Mouse (Mus musculus): ENCODE data around the gene Mknk1. TPM values are rescaled to one million over a fixed set of nuclear protein-coding genes. Genes with fewer than 3 reads are reported as not detected.

Gene Mknk1
- total RNA-seq, 2 experiments from 2014 or later: 23.8 to 25.4 TPM

GRCm38 (mm10) chr4:115882195-115882594 is 43.2 kb downstream of the Mknk1 start:
- no peak for DNase-seq
- intact Hi-C loops (cut with DNase I; ENCODE audit: low total_unique reads): no loop called here

GRCm38 (mm10) chr4:115884022-115884421 is 45.0 kb downstream of the Mknk1 start, which contains the start of gene Kncn:
TSS of gene Kncn (plus strand) at chr4:115884400.
- intact Hi-C loops (cut with DNase I; ENCODE audit: low total_unique reads): no loop called here
- DNase-seq: no peak

GRCm38 (mm10) chr4:115885846-115886245 is 46.8 kb downstream of the Mknk1 start:
- no peak for DNase-seq
- intact Hi-C loops (cut with DNase I; ENCODE audit: low total_unique reads): no loop called here

- DNase-seq: no peak
These were observed 47.9 kb downstream of the Mknk1 start for GRCm38 (mm10) chr4:115886875-115887274.

GRCm38 (mm10) chr4:115890066-115890465 is 51.1 kb downstream of the Mknk1 start:
- DNase-seq: no peak
- intact Hi-C loops (cut with DNase I; ENCODE audit: low total_unique reads): no loop called here

More at GRCm38 (mm10) chr4:115886875-115887274, 47.9 kb downstream of the Mknk1 start:
- intact Hi-C loops (cut with DNase I; ENCODE audit: low total_unique reads): no loop called here

GRCm38 (mm10) chr4:115890553-115890952 is 51.6 kb downstream of the Mknk1 start, which contains the start of gene 6430628N08Rik:
TSS of gene 6430628N08Rik (plus strand) at chr4:115890665.
- DNase-seq: no peak
- intact Hi-C loops (cut with DNase I; ENCODE audit: low total_unique reads): no loop called here

- DNase-seq: no peak
- intact Hi-C loops (cut with DNase I; ENCODE audit: low total_unique reads): no loop called here
These were observed 55.3 kb downstream of the Mknk1 start for GRCm38 (mm10) chr4:115894281-115894680.

GRCm38 (mm10) chr4:115897901-115898631 is 59.1 kb downstream of the Mknk1 start:
- intact Hi-C loops (cut with DNase I; ENCODE audit: low total_unique reads): no loop called here
- no peak for DNase-seq

GRCm38 (mm10) chr4:115902816-115903215 is 63.8 kb downstream of the Mknk1 start:
- intact Hi-C loops (cut with DNase I; ENCODE audit: low total_unique reads): loop anchor here (5.0 kb wide), 1 partner anchor 49 kb away; no protein-coding TSS in a partner anchor
- peak; percentile 66 for DNase-seq

GRCm38 (mm10) chr4:115904375-115904774 is 65.4 kb downstream of the Mknk1 start:
- intact Hi-C loops (cut with DNase I; ENCODE audit: low total_unique reads): loop anchor here (5.0 kb wide), 1 partner anchor 48 kb away; no protein-coding TSS in a partner anchor
- no peak for DNase-seq

GRCm38 (mm10) chr4:115905701-115906100 is 66.7 kb downstream of the Mknk1 start:
- intact Hi-C loops (cut with DNase I; ENCODE audit: low total_unique reads): loop anchor here (2.0 kb wide), 1 partner anchor 71 kb away; no protein-coding TSS in a partner anchor
- DNase-seq: no peak

- no peak for DNase-seq
- intact Hi-C loops (cut with DNase I; ENCODE audit: low total_unique reads): loop anchor here (2.0 kb wide), 1 partner anchor 70 kb away; no protein-coding TSS in a partner anchor
These were observed 67.8 kb downstream of the Mknk1 start for GRCm38 (mm10) chr4:115906791-115907190.

GRCm38 (mm10) chr4:115907994-115908393 is 69.0 kb downstream of the Mknk1 start:
- no peak for DNase-seq
- intact Hi-C loops (cut with DNase I; ENCODE audit: low total_unique reads): loop anchor here (2.0 kb wide), 1 partner anchor 69 kb away; no protein-coding TSS in a partner anchor

- peak; percentile 31 for DNase-seq
- intact Hi-C loops (cut with DNase I; ENCODE audit: low total_unique reads): no loop called here
These were observed 69.6 kb downstream of the Mknk1 start for GRCm38 (mm10) chr4:115908641-115909040.

- intact Hi-C loops (cut with DNase I; ENCODE audit: low total_unique reads): no loop called here
- no peak for DNase-seq
These were observed 72.6 kb downstream of the Mknk1 start for GRCm38 (mm10) chr4:115911586-115911985.

- no peak for DNase-seq
- intact Hi-C loops (cut with DNase I; ENCODE audit: low total_unique reads): no loop called here
These were observed 80.9 kb downstream of the Mknk1 start for GRCm38 (mm10) chr4:115919911-115920310.

- DNase-seq: no peak
- intact Hi-C loops (cut with DNase I; ENCODE audit: low total_unique reads): no loop called here
These were observed 83.7 kb downstream of the Mknk1 start for GRCm38 (mm10) chr4:115922688-115923087.

- intact Hi-C loops (cut with DNase I; ENCODE audit: low total_unique reads): no loop called here
- no peak for DNase-seq
These were observed 84.4 kb downstream of the Mknk1 start for GRCm38 (mm10) chr4:115923262-115923880.

- no peak for DNase-seq
- intact Hi-C loops (cut with DNase I; ENCODE audit: low total_unique reads): no loop called here
These were observed 88.6 kb downstream of the Mknk1 start for GRCm38 (mm10) chr4:115927637-115928036.
